Comparison of ENCODE assay signal across 8 mouse cellular contexts in genomic region chr9:46388677-46389676, GRCm38 (mm10).
DNase-seq lines count a peak whose midpoint lies in the region; ATAC-seq and TF ChIP-seq lines count a peak whose summit lies in the region.

No protein-coding gene starts in this region.

- H3K9ac ChIP-seq in heart, postnatal 0 days (replicated peaks; ENCODE audit: low read depth, low read length): no peak overlapping the region
- peak overlapping the region; percentile 66 for H3K9ac ChIP-seq in embryonic facial prominence, embryonic 11.5 days (replicated peaks; ENCODE audit: low read length)
- peak overlapping the region; percentile 25 for H3K9ac ChIP-seq in intestine, embryonic 16.5 days (ENCODE audit: low read depth, low read length)
- peak overlapping the region; percentile 70 for H3K9ac ChIP-seq in midbrain, postnatal 0 days (replicated peaks; ENCODE audit: low read length, poor library complexity, severe bottlenecking)

- peaks cover 32% of the 10 kb centered on the region for H3K27me3 ChIP-seq in heart, postnatal 0 days (ENCODE audit: control insufficient read depth, insufficient read depth, low read length)
- no peaks in the 10 kb centered on the region for H3K27me3 ChIP-seq in embryonic facial prominence, embryonic 11.5 days (ENCODE audit: control insufficient read depth, insufficient read depth, low read length)
- H3K27me3 ChIP-seq in intestine, embryonic 16.5 days (replicated peaks; ENCODE audit: control insufficient read depth, insufficient read depth, low read length): no peaks in the 10 kb centered on the region
- 0 out of 2 replicates have a peak, but pooled peaks cover 2% of the 10 kb centered on the region for H3K27me3 ChIP-seq in midbrain, postnatal 0 days (ENCODE audit: insufficient read depth, low read length)

- no peaks in the 10 kb centered on the region for H3K4me1 ChIP-seq in heart, postnatal 0 days (ENCODE audit: control insufficient read depth, insufficient read depth)
- H3K4me1 ChIP-seq in embryonic facial prominence, embryonic 11.5 days (ENCODE audit: control insufficient read depth, insufficient read depth, low read length): no peaks in the 10 kb centered on the region
- H3K4me1 ChIP-seq in intestine, embryonic 16.5 days (ENCODE audit: control insufficient read depth, insufficient read depth, low read length): peaks cover 5% of the 10 kb centered on the region
- H3K4me1 ChIP-seq in midbrain, postnatal 0 days (ENCODE audit: insufficient read depth, low read length): peaks cover 12% of the 10 kb centered on the region

- H3K9me3 ChIP-seq in heart, postnatal 0 days (replicated peaks; ENCODE audit: control insufficient read depth, low read length): 0 out of 2 replicates have a peak, but pooled peaks cover 4% of the 10 kb centered on the region
- H3K9me3 ChIP-seq in embryonic facial prominence, embryonic 11.5 days (replicated peaks; ENCODE audit: control insufficient read depth, low read length): no peaks in the 10 kb centered on the region
- H3K9me3 ChIP-seq in intestine, embryonic 16.5 days (ENCODE audit: control insufficient read depth, low read length): no peaks in the 10 kb centered on the region; the same call in 1 of the 2 replicates
- H3K9me3 ChIP-seq in midbrain, postnatal 0 days (ENCODE audit: low read length): no peaks in the 10 kb centered on the region

- no peak for DNase-seq in heart, postnatal 0 days (ENCODE audit: low spot score)
- DNase-seq in heart, adult 11 months: no peak
- DNase-seq in embryonic facial prominence, embryonic 11.5 days (ENCODE audit: low spot score): peak; percentile 56
- peak; percentile 77 for DNase-seq in midbrain, postnatal 0 days (ENCODE audit: low spot score)
- no peak for DNase-seq in Muller cell, postnatal 12 days (ENCODE audit: inconsistent ontology term)
- no peak for DNase-seq in thymus, postnatal 10 days (ENCODE audit: low spot score in 2 of 2)
- no peak for DNase-seq in layer of hippocampus, adult 11-12 months (ENCODE audit: low spot score)

- TF ChIP-seq CTCF in heart, postnatal 0 days (IDR thresholded peaks at IDR 0.05; ENCODE audit: low read depth): no peak
- no peak for TF ChIP-seq CTCF in midbrain, postnatal 0 days (IDR thresholded peaks at IDR 0.05)

- peak overlapping the region; percentile 58 for H3K4me2 ChIP-seq in heart, postnatal 0 days (ENCODE audit: low read depth, low read length)
- H3K4me2 ChIP-seq in embryonic facial prominence, embryonic 11.5 days (ENCODE audit: low read depth, low read length): peak overlapping the region; percentile 59
- H3K4me2 ChIP-seq in intestine, embryonic 16.5 days (ENCODE audit: low read depth, low read length): peak overlapping the region; percentile 57
- H3K4me2 ChIP-seq in midbrain, postnatal 0 days (ENCODE audit: low read depth, low read length, poor library complexity, severe bottlenecking): peak overlapping the region; percentile 62

- WGBS in heart, postnatal 0 days: 25% methylated on average over 17 of the region's 17 CpGs
- 30% methylated on average over 17 of the region's 17 CpGs for WGBS in embryonic facial prominence, embryonic 11.5 days
- WGBS in intestine, embryonic 16.5 days: 38% methylated on average over 17 of the region's 17 CpGs
- WGBS in midbrain, postnatal 0 days: 12% methylated on average over 17 of the region's 17 CpGs

- H3K4me3 ChIP-seq in heart, postnatal 0 days (ENCODE audit: low read depth, low read length): peak overlapping the region; percentile 30
- peak overlapping the region; percentile 40 for H3K4me3 ChIP-seq in embryonic facial prominence, embryonic 11.5 days (ENCODE audit: low read depth, low read length)
- peak overlapping the region; percentile 45 for H3K4me3 ChIP-seq in intestine, embryonic 16.5 days (ENCODE audit: low read length)
- peak overlapping the region; percentile 36 for H3K4me3 ChIP-seq in midbrain, postnatal 0 days (ENCODE audit: low read depth, low read length)

- TF ChIP-seq EP300 in heart, postnatal 0 days (IDR thresholded peaks at IDR 0.05; ENCODE audit: low read depth): no peak

- no peaks in the 10 kb centered on the region for H3K36me3 ChIP-seq in heart, postnatal 0 days (replicated peaks; ENCODE audit: control insufficient read depth, insufficient read depth, low read length)
- no peaks in the 10 kb centered on the region for H3K36me3 ChIP-seq in embryonic facial prominence, embryonic 11.5 days (replicated peaks; ENCODE audit: control insufficient read depth, insufficient read depth, low read depth, low read length)
- no peaks in the 10 kb centered on the region for H3K36me3 ChIP-seq in intestine, embryonic 16.5 days (ENCODE audit: control insufficient read depth, insufficient read depth, low read length)
- no peaks in the 10 kb centered on the region for H3K36me3 ChIP-seq in midbrain, postnatal 0 days (ENCODE audit: insufficient read depth, low read length)

- no peak overlapping the region for H3K27ac ChIP-seq in heart, postnatal 0 days (ENCODE audit: low read depth)
- H3K27ac ChIP-seq in embryonic facial prominence, embryonic 11.5 days (replicated peaks; ENCODE audit: low read depth, low read length): no peak overlapping the region
- no peak overlapping the region for H3K27ac ChIP-seq in intestine, embryonic 16.5 days (ENCODE audit: low read length)
- peak overlapping the region; percentile 91 for H3K27ac ChIP-seq in midbrain, postnatal 0 days (ENCODE audit: low read depth, low read length)

- no peak for ATAC-seq in heart, postnatal 0 days (ENCODE audit: insufficient read depth, low read depth)
- peak; percentile 49 for ATAC-seq in embryonic facial prominence, embryonic 11.5 days (replicated peaks; ENCODE audit: insufficient number of reproducible peaks, low FRiP score, low TSS enrichment, low read depth)
- peak; percentile 51 for ATAC-seq in intestine, embryonic 16.5 days
- peak; percentile 91 for ATAC-seq in midbrain, postnatal 0 days (ENCODE audit: low FRiP score)

Comparison
In these comparisons a context has a peak if more than half of its experiments do, and no peak if none do; other contexts are left out.
1. DNase-seq: peak in embryonic facial prominence, embryonic 11.5 days (single experiment) and midbrain, postnatal 0 days (single experiment); none in heart, postnatal 0 days (single experiment), heart, adult 11 months (single experiment), Muller cell, postnatal 12 days (single experiment), thymus, postnatal 10 days (0 of 2) and layer of hippocampus, adult 11-12 months (single experiment).
2. Peak in every context shown above with its lines, with median percentiles within 50 percentile points of each other: H3K4me2 ChIP-seq and H3K4me3 ChIP-seq.